Mouse (Mus musculus) hindbrain, embryonic 12.5 days (tissue): Measurements from ENCODE around the gene Arpc1b. TPM values are rescaled to one million over a fixed set of nuclear protein-coding genes. Genes with fewer than 3 reads are reported as not detected.
"Not testable (repeated sequence)": the region's sequence is repeated elsewhere in the genome, so short reads cannot be mapped to it uniquely, and the experiment has no call there.

Experiments used
- ATAC-seq: fragments of 200-750 bp; cut with Nextera tagmentation; 2 replicates; pipeline ENCODE4 v1.8.0; 2017; ENCODE audit warnings: moderate TSS enrichment; ENCODE audit not compliant: low FRiP score
- H3K27ac ChIP-seq: fragments of 300-500 bp; sonication (generic); 2 replicates; pipeline ENCODE4 v1.5.1; 2016; ENCODE audit warnings: mild to moderate bottlenecking
- H3K27me3 ChIP-seq: fragments of 300-500 bp; sonication (generic); 2 replicates; pipeline ENCODE4 v1.6.1; 2016; ENCODE audit warnings: mild to moderate bottlenecking
- H3K36me3 ChIP-seq: fragments of 300-500 bp; sonication (generic); 2 replicates; pipeline ENCODE4 v1.6.1; 2016; ENCODE audit warnings: mild to moderate bottlenecking
- H3K4me1 ChIP-seq: fragments of 300-500 bp; sonication (generic); 2 replicates; pipeline ENCODE4 v1.6.1; 2016
- H3K4me2 ChIP-seq: fragments of 300-500 bp; sonication (generic); replicated peaks from 2 replicates; pipeline ENCODE4 v1.6.1; 2016; ENCODE audit warnings: mild to moderate bottlenecking
- H3K4me3 ChIP-seq: fragments of 300-500 bp; sonication (generic); 2 replicates; pipeline ENCODE4 v1.5.1; 2016; ENCODE audit warnings: mild to moderate bottlenecking
- H3K9ac ChIP-seq: fragments of 300-500 bp; sonication (generic); 2 replicates; pipeline ENCODE4 v1.6.1; 2016; ENCODE audit warnings: mild to moderate bottlenecking, moderate library complexity
- H3K9me3 ChIP-seq: fragments of 300-500 bp; sonication (generic); replicated peaks from 2 replicates; pipeline ENCODE4 v1.6.1; 2016; ENCODE audit warnings: mild to moderate bottlenecking
- WGBS: fragments of 180-500 bp; shearing (Covaris S2); methylation state at CpG from one replicate; pipeline ENCODE4 v1.1.7; 2016; 5-methylcytosine and 5-hydroxymethylcytosine counted together
- polyA plus RNA-seq: library from polyadenylated mRNA; unstranded; fragments of >200 nt; fragmentation: Nextera tagmentation; extraction: Ambion mirVana; gene quantifications from 2 replicates; pipeline ENCODE4 v1.2.1, GENCODE M21; 2016

The Arpc1b gene
- polyA plus RNA-seq, 1 experiment from 2014 or later: 95.5 TPM

DNA sequence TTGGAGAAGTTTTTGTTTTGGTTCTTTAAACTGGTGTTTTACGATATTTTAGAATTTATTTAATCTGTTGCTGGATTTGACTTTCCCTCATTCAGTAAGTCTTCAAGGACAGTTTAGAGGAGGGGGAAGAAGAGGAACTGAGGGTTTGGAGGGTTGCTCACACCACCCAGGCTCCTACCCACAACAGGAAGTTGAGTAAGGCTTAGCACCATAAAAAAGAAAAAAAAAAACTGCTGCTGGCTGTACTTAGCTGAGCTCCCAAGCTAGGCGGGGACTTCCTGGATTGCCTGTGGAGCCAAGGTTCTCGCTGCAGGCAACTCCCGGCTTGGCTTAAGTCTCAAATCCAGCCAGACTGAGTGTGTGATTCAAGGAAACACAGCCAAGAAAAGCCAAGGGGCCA lies 2.3 kb downstream of the Arpc1b start:
- Histone ChIP-seq H3K4me3 (no peak overlapping the region), H3K27me3 (peaks cover 30% of the 10 kb centered on the region), H3K9me3 (peaks cover 4% of the 10 kb centered on the region; the same call in 1 of the 2 replicates), H3K27ac (no peak overlapping the region), H3K36me3 (peaks cover 6% of the 10 kb centered on the region), H3K4me2 (no peak overlapping the region), H3K4me1 (peaks cover 12% of the 10 kb centered on the region), H3K9ac (no peak overlapping the region)
- no peak for ATAC-seq
- 50% methylated on average over 4 of the region's 4 CpGs for WGBS

GRCm38 (mm10) chr5:145116916-145117315 lies 2.9 kb downstream of the Arpc1b start:
- Histone ChIP-seq H3K4me3 (no peak overlapping the region), H3K9ac (no peak overlapping the region), H3K4me1 (peaks cover 12% of the 10 kb centered on the region), H3K9me3 (peaks cover 4% of the 10 kb centered on the region; the same call in 1 of the 2 replicates), H3K4me2 (no peak overlapping the region), H3K36me3 (0 out of 2 replicates have a peak, but pooled peaks cover 2% of the 10 kb centered on the region), H3K27ac (no peak overlapping the region), H3K27me3 (peaks cover 30% of the 10 kb centered on the region)
- 45% methylated on average over 10 of the region's 10 CpGs for WGBS
- ATAC-seq: no peak

DNA sequence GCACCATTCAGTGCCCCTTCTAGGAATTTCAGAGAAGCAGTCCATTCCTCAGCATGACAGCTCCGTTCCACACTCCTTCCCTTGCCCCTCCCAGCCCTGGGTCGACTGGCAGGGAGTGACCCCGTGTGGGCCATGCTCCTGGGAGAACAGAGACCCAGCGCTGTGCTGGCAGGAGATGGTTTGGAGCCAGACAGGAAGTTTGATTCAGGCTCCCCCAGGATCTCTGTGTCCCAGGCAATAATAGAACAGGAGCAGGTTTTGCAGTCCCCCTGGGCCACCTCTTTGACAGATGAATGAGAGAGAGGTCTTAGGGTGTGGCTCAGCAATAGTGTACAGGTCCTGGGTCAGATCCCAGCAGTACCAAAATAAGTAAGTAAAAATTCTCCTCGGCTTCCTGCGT lies 4.0 kb downstream of the Arpc1b start:
- Histone ChIP-seq H3K27me3 (peaks cover 26% of the 10 kb centered on the region), H3K4me1 (peaks cover 12% of the 10 kb centered on the region), H3K27ac (no peak overlapping the region), H3K4me3 (no peak overlapping the region), H3K4me2 (no peak overlapping the region), H3K9me3 (peaks cover 4% of the 10 kb centered on the region; the same call in 1 of the 2 replicates), H3K9ac (no peak overlapping the region), H3K36me3 (peaks cover 1% of the 10 kb centered on the region)
- no peak for ATAC-seq
- 63% methylated on average over 6 of the region's 6 CpGs for WGBS

GRCm38 (mm10) chr5:145118461-145118860 lies 4.4 kb downstream of the Arpc1b start:
- H3K4me2 ChIP-seq: no peak overlapping the region
- no peak for ATAC-seq
- peaks cover 4% of the 10 kb centered on the region; the same call in 1 of the 2 replicates for H3K9me3 ChIP-seq
- no peak overlapping the region for H3K9ac ChIP-seq
- H3K36me3 ChIP-seq: peaks cover 5% of the 10 kb centered on the region
- H3K4me3 ChIP-seq: no peak overlapping the region
- peaks cover 12% of the 10 kb centered on the region for H3K4me1 ChIP-seq
- H3K27me3 ChIP-seq: peaks cover 25% of the 10 kb centered on the region
- no peak overlapping the region for H3K27ac ChIP-seq
- 88% methylated on average over 5 of the region's 5 CpGs for WGBS

GRCm38 (mm10) chr5:145119385-145119784 lies 5.4 kb downstream of the Arpc1b start:
- 88% methylated on average over 2 of the region's 2 CpGs for WGBS
- no peak overlapping the region for H3K4me2 ChIP-seq
- H3K36me3 ChIP-seq: peaks cover 14% of the 10 kb centered on the region
- no peak overlapping the region for H3K27ac ChIP-seq
- no peak for ATAC-seq
- peaks cover 16% of the 10 kb centered on the region for H3K27me3 ChIP-seq
- peaks cover 6% of the 10 kb centered on the region for H3K4me1 ChIP-seq
- no peak overlapping the region for H3K4me3 ChIP-seq
- peaks cover 4% of the 10 kb centered on the region; the same call in 1 of the 2 replicates for H3K9me3 ChIP-seq
- no peak overlapping the region for H3K9ac ChIP-seq

DNA sequence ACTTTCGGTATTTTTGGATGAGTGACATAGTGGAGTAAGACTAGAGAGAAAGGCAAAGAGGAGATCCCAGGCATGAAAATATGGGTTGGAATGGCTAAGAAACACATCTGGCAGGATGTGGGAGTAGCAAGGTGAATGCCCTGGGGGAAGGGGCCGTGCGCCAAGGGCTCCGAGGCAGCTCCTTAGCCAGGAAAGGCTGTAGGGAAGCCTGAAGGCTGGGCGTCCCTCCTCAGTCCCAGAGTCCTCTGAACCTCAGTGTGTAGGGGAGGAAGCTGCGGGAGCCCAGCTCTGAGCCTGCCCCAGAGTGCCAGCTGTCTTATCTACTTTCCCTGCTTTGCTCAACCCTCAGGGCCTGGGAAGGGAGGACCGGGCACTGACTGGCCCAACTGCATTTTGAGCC lies 6.9 kb downstream of the Arpc1b start:
- ATAC-seq: no peak
- 69% methylated on average over 7 of the region's 7 CpGs for WGBS
- H3K27ac ChIP-seq: no peak overlapping the region

GRCm38 (mm10) chr5:145123396-145123795 lies 9.4 kb downstream of the Arpc1b start:
- no peak overlapping the region for H3K9ac ChIP-seq
- no peak for ATAC-seq
- H3K4me2 ChIP-seq: no peak overlapping the region
- no peak overlapping the region for H3K4me3 ChIP-seq
- H3K36me3 ChIP-seq: peaks cover 50% of the 10 kb centered on the region
- H3K27me3 ChIP-seq: no peaks in the 10 kb centered on the region
- peaks cover 4% of the 10 kb centered on the region; the same call in 1 of the 2 replicates for H3K9me3 ChIP-seq
- no peaks in the 10 kb centered on the region for H3K4me1 ChIP-seq
- H3K27ac ChIP-seq: no peak overlapping the region
- 96% methylated on average over 19 of the region's 19 CpGs for WGBS

More for the DNA sequence above, 6.9 kb downstream of the Arpc1b start:
- Histone ChIP-seq H3K27me3 (peaks cover 1% of the 10 kb centered on the region; the same call in 1 of the 2 replicates), H3K9me3 (peaks cover 4% of the 10 kb centered on the region; the same call in 1 of the 2 replicates), H3K4me2 (no peak overlapping the region), H3K9ac (no peak overlapping the region), H3K4me1 (no peaks in the 10 kb centered on the region; the same call in 1 of the 2 replicates), H3K4me3 (no peak overlapping the region), H3K36me3 (peaks cover 29% of the 10 kb centered on the region)

DNA sequence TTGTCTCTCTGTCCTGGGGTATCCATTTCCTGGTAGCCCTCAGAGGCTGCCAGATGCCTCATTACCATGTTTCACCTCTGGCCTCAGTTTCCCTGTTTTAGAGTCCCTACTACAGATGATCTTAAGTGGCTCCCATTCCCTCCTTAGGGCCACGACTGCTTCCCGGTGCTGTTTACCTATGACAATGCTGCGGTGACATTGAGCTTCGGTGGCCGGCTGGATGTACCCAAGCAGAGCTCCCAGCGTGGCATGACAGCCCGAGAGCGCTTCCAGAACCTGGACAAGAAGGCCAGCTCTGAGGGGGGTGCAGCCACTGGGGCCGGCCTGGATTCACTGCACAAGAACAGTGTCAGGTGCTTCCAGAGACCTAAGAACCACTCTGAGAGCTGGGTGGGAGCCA lies 12.6 kb downstream of the Arpc1b start:
- WGBS: 95% methylated on average over 9 of the region's 9 CpGs
- H3K4me1 ChIP-seq: no peaks in the 10 kb centered on the region
- H3K9ac ChIP-seq: no peak overlapping the region
- no peak overlapping the region for H3K27ac ChIP-seq
- H3K9me3 ChIP-seq: no peaks in the 10 kb centered on the region
- no peak overlapping the region for H3K4me2 ChIP-seq
- H3K27me3 ChIP-seq: no peaks in the 10 kb centered on the region
- H3K36me3 ChIP-seq: peaks cover 82% of the 10 kb centered on the region
- ATAC-seq: no peak
- no peak overlapping the region for H3K4me3 ChIP-seq

- Histone ChIP-seq H3K9ac (no peak overlapping the region), H3K9me3 (no peaks in the 10 kb centered on the region), H3K4me3 (no peak overlapping the region), H3K27me3 (no peaks in the 10 kb centered on the region), H3K4me1 (no peaks in the 10 kb centered on the region), H3K36me3 (peaks cover 95% of the 10 kb centered on the region), H3K4me2 (no peak overlapping the region), H3K27ac (no peak overlapping the region)
- WGBS: 91% methylated on average over 4 of the region's 4 CpGs
- ATAC-seq: no peak
Observed at GRCm38 (mm10) chr5:145129124-145129523, 15.1 kb downstream of the Arpc1b start.

DNA sequence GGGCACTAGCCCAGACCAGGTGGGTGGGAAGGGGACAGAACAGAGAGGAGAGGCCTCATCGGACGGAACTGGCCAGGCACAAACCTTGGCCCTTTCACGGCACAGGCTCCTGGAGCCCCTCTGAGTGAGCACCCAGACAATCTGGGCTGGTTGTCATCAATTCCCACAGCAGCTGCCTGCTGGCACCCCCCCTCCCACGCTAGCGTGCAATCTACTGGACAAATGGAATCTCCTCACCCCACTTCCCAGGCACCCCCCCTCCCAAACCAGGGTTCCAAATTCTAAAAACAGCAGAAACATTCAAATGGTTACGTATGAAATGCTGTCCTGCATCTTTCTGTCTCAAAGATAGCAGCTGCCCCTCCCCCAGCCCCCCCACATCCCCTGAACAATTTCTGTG lies 15.8 kb downstream of the Arpc1b start:
- H3K9me3 ChIP-seq, ATAC-seq, H3K4me1 ChIP-seq, H3K9ac ChIP-seq, H3K27me3 ChIP-seq, H3K27ac ChIP-seq, H3K4me3 ChIP-seq, H3K4me2 ChIP-seq: not testable (repeated sequence)
- peaks cover 95% of the 10 kb centered on the region for H3K36me3 ChIP-seq
- 93% methylated on average over 4 of the region's 6 CpGs for WGBS

DNA sequence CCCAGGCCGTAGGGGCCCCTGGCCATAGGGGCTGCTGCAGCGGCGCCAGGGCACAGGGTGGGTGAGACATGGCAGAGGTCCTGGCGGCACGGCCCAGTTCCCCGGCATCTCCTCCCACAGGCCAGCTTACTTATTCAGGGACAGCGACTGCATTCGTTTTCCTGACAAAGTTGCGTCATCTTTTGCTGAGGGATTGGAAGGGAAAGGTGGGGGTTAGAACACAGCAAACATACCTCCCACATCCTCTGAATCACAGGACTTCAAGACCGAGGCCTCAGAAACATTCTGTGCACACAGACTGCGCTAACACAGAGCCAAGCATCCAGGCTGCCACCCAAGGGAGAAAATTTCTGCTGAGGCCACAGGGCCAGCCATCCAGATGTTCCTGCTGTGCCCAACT lies 16.2 kb downstream of the Arpc1b start:
- Histone ChIP-seq H3K4me3 (no peak overlapping the region), H3K4me1 (no peaks in the 10 kb centered on the region), H3K4me2 (no peak overlapping the region), H3K27me3 (no peaks in the 10 kb centered on the region), H3K27ac (no peak overlapping the region), H3K36me3 (peaks cover 95% of the 10 kb centered on the region), H3K9me3 (no peaks in the 10 kb centered on the region), H3K9ac (no peak overlapping the region)
- ATAC-seq: no peak
- 89% methylated on average over 11 of the region's 11 CpGs for WGBS

GRCm38 (mm10) chr5:145130995-145131394 lies 17.0 kb downstream of the Arpc1b start:
- H3K4me2 ChIP-seq: no peak overlapping the region
- ATAC-seq: no peak
- no peaks in the 10 kb centered on the region for H3K9me3 ChIP-seq
- 94% methylated on average over 3 of the region's 3 CpGs for WGBS
- no peak overlapping the region for H3K9ac ChIP-seq
- H3K36me3 ChIP-seq: peaks cover 96% of the 10 kb centered on the region
- H3K4me3 ChIP-seq: no peak overlapping the region
- no peak overlapping the region for H3K27ac ChIP-seq
- no peaks in the 10 kb centered on the region for H3K27me3 ChIP-seq
- H3K4me1 ChIP-seq: no peaks in the 10 kb centered on the region

DNA sequence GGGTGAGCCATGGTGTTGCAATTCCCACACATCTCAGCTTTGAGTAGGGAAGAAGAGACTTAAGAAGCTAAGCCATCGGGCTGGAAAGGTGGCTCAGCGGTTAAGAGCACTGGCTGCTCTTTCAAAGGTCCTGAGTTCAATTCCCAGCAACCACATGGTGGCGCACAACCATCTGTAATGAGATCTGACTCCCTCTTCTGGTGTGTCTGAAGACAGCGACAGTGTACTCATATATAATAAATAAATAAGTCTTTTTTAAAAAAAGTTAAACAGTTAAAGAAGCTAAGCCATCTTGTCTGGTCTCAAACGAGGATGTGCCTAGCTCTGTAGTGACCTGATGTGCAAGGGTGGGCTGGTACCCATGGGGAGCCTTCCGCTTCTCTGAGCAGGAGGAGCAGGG lies 19.3 kb downstream of the Arpc1b start:
- H3K9me3 ChIP-seq, H3K27me3 ChIP-seq, H3K27ac ChIP-seq, H3K4me3 ChIP-seq, H3K4me2 ChIP-seq, H3K9ac ChIP-seq, ATAC-seq: not testable (repeated sequence)
- H3K36me3 ChIP-seq: peaks cover 88% of the 10 kb centered on the region
- peaks cover 12% of the 10 kb centered on the region for H3K4me1 ChIP-seq
- WGBS: 90% methylated on average over 6 of the region's 6 CpGs
